Mouse (Mus musculus): ENCODE results near the gene Lin7c.

DNA sequence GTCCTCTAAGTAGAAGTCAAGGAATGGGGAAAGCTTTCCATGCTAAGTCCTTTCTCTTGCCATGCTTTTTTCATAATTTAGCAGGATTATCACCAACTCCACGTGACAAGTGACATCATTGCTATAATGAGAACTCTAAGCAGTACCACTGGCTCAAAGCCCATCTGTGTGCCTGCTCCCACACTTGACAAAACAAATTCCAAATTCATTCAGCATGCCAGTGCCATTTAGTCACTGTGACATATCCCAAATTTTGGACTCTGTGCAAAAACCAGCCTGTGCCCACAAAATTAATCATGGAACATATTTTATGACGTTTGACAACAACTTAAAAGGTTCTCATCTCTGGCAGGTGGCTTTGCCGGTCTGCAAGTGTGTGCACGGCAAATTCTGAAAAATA is 6.5 kb upstream of the Lin7c start:
- TF ChIP-seq CTCF (conservative IDR thresholded peaks at IDR 0.05; ENCODE audit: insufficient read depth, insufficient read length, low read depth, low read length): no peak
- TF ChIP-seq POLR2A (IDR thresholded peaks at IDR 0.05; ENCODE audit: low read depth, low read length): no peak

All from kidney, adult 2 months (tissue).